Mouse (Mus musculus): ENCODE data around the gene 1700042G07Rik. TPM values are rescaled to one million over a fixed set of nuclear protein-coding genes. Genes with fewer than 3 reads are reported as not detected.

Gene 1700042G07Rik
- polyA plus RNA-seq, 1 experiment from 2014 or later, result not detected

DNA sequence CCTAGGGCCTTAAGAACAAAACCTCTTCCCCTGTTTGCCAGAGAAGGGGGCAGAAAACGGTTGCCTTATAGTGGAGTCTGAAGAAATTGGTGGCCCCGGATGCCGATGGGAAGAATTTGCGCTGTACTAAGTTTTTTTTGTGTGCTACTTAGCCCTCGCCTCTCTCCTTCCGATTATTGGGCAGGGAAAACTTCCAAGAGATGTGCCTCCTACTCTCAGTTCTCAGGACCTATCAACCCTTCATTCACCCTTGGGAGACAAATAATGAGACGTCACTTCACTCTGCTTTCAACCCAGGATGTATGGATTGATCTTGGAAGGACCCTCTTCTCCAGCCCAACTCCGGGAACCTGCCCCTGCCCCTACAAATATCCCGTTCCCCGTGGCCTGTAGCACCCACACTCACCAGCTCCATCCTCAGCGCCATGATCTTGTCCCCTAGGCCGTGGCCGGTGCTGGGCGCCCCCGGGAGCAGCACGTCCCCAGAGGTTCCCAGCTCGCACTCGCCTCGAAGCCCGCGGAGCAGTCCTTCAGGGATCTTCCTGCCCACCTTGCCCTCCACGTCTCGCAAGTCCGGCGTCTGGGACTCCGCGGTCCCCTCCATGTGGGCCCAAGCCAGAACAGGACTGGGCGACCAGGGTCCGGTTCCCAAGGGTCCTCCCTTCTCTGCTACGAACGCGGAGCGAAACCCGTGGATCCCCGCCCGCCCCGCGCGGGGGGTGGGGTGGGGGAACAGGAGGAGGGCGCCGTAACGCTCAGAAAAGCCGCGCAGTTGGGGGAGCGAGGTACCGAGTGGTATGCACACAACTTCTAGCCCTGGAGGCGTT is 29.1 kb upstream of the 1700042G07Rik start:
- H3K27me3 ChIP-seq (replicated peaks), result peaks cover 55% of the 10 kb centered on the region
- H3K9ac ChIP-seq, result peak overlapping the region; percentile 61
- H3K4me1 ChIP-seq, result peaks cover 12% of the 10 kb centered on the region
- 0 out of 2 replicates have a peak, but pooled peaks cover 3% of the 10 kb centered on the region for H3K9me3 ChIP-seq (replicated peaks)
- no peak overlapping the region for H3K27ac ChIP-seq
- peak overlapping the region; percentile 82 for H3K4me2 ChIP-seq
- no peaks in the 10 kb centered on the region for H3K36me3 ChIP-seq
- WGBS (ENCODE audit: insufficient replicate concordance), result 2% methylated on average over 47 of the region's 47 CpGs
- ATAC-seq, result peak; percentile 58
- H3K4me3 ChIP-seq, result peak overlapping the region; percentile 61

DNA sequence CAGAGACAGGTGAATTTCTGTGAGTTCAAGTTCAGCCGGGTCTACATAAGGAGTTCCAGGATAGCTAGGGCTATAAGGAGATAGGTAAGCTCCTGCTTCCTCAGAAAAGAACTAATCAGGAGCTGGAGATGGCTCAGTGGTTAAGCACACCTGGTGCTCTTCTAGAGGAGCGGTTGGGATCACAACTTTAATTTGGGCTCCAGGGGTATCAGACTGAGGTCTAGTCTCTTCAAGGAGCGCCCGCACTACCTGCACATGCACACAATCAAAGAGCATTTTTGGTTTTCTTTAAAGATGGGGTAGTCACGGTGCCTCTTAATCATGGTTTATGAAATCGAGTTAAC is 23.4 kb upstream of the 1700042G07Rik start:
- peak overlapping the region; percentile 92 for H3K4me2 ChIP-seq
- WGBS (ENCODE audit: insufficient replicate concordance), result 30% methylated on average over 6 of the region's 6 CpGs

DNA sequence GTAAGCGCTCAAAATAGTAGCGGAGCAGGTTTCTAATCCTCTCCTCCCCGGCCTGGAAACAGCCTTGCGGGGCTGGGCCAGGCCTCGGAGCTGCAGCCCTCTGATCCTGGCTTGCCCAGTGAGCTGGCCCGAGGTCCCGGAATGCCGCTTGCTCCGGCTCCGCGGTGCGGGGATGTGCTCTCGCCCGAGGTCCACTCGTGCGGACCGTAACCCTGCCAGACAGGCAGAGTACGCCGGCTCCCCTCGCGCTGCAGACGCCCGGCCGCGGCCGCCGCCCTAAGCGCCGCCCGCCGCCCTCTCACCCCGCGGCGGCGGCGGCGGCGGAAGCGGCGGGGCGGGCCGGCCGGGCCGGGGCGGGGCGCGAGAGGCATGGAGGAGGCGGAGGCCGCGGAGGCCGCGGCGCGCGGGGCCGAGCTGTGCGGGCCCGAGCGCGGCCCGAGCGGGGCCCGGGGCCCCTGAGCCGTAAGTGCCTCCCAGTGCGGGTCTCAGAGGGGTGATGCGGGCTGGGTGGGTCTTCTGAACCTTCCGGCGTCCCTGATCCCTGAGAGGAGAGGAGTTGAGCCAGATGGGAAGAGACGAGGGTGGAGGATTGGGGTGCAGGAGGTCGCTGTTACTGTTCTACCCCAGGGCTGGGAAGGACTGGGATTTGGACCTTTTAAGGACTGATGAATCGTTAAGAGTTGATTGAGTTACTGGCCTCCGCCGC is 22.9 kb upstream of the 1700042G07Rik start:
- Histone ChIP-seq H3K4me3 (peak overlapping the region; percentile 74), H3K9ac (peak overlapping the region; percentile 91), H3K36me3 (peaks cover 36% of the 10 kb centered on the region), H3K27me3 (replicated peaks) (peaks cover 5% of the 10 kb centered on the region), H3K9me3 (replicated peaks) (0 out of 2 replicates have a peak, but pooled peaks cover 3% of the 10 kb centered on the region), H3K27ac (peak overlapping the region; percentile 84), H3K4me1 (peaks cover 26% of the 10 kb centered on the region), H3K4me2 (peak overlapping the region; percentile 92)
- WGBS (ENCODE audit: insufficient replicate concordance), result under 1% methylated on average over 69 of the region's 73 CpGs
- peak; percentile 95 for ATAC-seq

More for the DNA sequence above, 23.4 kb upstream of the 1700042G07Rik start:
- no peak for ATAC-seq
- 0 out of 2 replicates have a peak, but pooled peaks cover 3% of the 10 kb centered on the region for H3K9me3 ChIP-seq (replicated peaks)
- H3K9ac ChIP-seq, result peak overlapping the region; percentile 91
- peak overlapping the region; percentile 74 for H3K4me3 ChIP-seq
- H3K27me3 ChIP-seq (replicated peaks), result peaks cover 10% of the 10 kb centered on the region
- peaks cover 31% of the 10 kb centered on the region for H3K36me3 ChIP-seq
- H3K4me1 ChIP-seq, result peaks cover 27% of the 10 kb centered on the region
- peak overlapping the region; percentile 84 for H3K27ac ChIP-seq

DNA sequence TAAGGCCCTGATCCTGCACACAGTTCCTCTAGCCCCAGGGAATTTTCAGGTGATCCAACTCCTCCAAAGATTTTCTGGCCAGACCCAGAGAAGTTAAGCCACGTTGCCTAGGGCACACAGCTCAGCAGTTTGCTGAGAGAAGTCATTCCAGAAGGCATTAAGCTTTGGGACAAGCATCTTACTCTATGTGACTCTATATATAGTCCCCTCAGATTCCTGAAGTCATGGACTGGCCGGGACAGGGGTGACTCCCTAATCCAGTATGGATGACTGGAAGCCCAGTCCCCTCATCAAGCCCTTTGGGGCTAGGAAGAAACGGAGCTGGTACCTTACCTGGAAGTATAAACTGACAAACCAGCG is 22.3 kb upstream of the 1700042G07Rik start:
- H3K9ac ChIP-seq, result peak overlapping the region; percentile 86
- H3K27ac ChIP-seq, result peak overlapping the region; percentile 66
- WGBS (ENCODE audit: insufficient replicate concordance), result 28% methylated on average over 4 of the region's 4 CpGs

DNA sequence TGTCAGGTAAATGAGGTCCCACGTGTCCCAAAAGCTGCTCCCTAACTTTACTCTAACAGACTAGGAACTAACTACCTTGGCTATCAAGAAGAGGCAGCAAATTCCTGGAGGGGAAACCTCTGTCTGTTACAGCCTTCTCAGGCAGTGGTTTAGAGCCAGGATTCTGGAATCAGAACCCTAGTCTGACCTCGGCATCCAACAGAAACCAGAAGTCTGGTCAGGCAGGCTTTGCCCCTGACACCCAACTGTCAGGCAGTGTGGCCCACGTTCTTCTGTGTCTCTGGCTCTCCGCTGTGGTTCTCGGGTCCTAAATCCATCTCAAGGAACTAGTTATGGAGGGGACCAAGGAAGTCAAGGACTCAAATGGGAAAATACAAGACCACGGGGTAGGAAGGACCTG is 21.9 kb upstream of the 1700042G07Rik start, which contains the start of gene Lurap1:
Gene Lurap1 (minus strand): TSS at position 101 of the 400 bp plus-strand sequence.
- Histone ChIP-seq H3K4me2 (peak within 1 kb of the TSS; percentile 92), H3K27ac (peak within 1 kb of the TSS; percentile 84), H3K36me3 (peaks cover 46% of the 10 kb centered on the region), H3K27me3 (replicated peaks) (no peaks in the 10 kb centered on the region; the same call in 1 of the 2 replicates), H3K4me1 (peaks cover 26% of the 10 kb centered on the region), H3K4me3 (peak within 1 kb of the TSS; percentile 74), H3K9me3 (replicated peaks) (0 out of 2 replicates have a peak, but pooled peaks cover 3% of the 10 kb centered on the region), H3K9ac (peak within 1 kb of the TSS; percentile 91)
- WGBS (ENCODE audit: insufficient replicate concordance), result 65% methylated on average over 6 of the region's 6 CpGs
- ATAC-seq, result no peak

More for the DNA sequence above, 22.3 kb upstream of the 1700042G07Rik start:
- peak overlapping the region; percentile 74 for H3K4me3 ChIP-seq
- H3K4me2 ChIP-seq, result peak overlapping the region; percentile 92
- no peaks in the 10 kb centered on the region; the same call in 1 of the 2 replicates for H3K27me3 ChIP-seq (replicated peaks)
- ATAC-seq, result no peak
- H3K36me3 ChIP-seq, result peaks cover 42% of the 10 kb centered on the region
- peaks cover 26% of the 10 kb centered on the region for H3K4me1 ChIP-seq
- H3K9me3 ChIP-seq (replicated peaks), result 0 out of 2 replicates have a peak, but pooled peaks cover 3% of the 10 kb centered on the region

DNA sequence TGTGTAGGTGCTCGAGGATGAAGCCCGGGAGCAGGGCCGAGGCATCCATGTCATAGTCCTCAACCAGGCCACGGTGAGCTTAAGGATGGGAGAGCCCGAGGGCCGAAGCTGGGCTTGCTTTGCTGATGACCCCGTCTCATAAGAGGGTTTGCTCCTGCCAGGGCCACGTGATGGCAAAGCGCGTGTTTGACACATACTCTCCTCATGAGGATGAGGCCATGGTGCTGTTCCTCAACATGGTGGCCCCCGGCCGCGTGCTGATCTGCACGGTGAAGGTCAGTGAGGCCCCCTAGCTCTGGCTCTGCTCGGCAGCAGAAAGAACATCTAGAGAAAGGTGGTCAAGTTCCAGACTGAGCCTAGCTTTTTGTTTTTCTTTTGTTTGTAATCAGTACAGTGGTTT is 20.5 kb upstream of the 1700042G07Rik start:
- Histone ChIP-seq H3K27me3 (replicated peaks) (no peaks in the 10 kb centered on the region; the same call in 1 of the 2 replicates), H3K4me3 (no peak overlapping the region), H3K4me2 (no peak overlapping the region), H3K36me3 (peaks cover 60% of the 10 kb centered on the region), H3K9me3 (replicated peaks) (no peaks in the 10 kb centered on the region), H3K9ac (no peak overlapping the region), H3K27ac (no peak overlapping the region), H3K4me1 (peaks cover 26% of the 10 kb centered on the region)
- no peak for ATAC-seq
- WGBS (ENCODE audit: insufficient replicate concordance), result 87% methylated on average over 15 of the region's 15 CpGs

DNA sequence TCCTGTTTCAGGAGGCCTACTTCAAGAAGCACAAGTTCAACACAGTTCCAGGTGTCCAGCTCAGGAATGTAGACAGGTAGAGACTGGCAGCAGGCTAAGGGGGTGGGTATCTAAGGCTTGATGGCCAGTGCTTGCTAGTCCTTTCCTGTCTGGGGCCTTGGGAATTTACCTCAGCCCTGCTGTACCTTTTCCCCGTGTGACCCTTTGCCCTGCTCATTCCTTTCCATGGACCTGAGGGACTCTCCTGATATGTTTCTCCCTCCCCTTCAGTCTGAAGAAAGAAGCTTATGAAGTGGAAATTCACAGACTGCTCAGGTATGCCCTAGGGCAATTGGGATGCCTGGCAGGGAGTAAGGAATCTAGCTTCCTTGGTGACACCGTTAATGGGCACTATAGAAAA is 15.3 kb upstream of the 1700042G07Rik start:
- Histone ChIP-seq H3K9me3 (replicated peaks) (no peaks in the 10 kb centered on the region), H3K9ac (no peak overlapping the region), H3K27me3 (replicated peaks) (no peaks in the 10 kb centered on the region), H3K4me3 (no peak overlapping the region), H3K27ac (no peak overlapping the region), H3K4me1 (peaks cover 11% of the 10 kb centered on the region), H3K4me2 (no peak overlapping the region), H3K36me3 (peaks cover 70% of the 10 kb centered on the region)
- no peak for ATAC-seq
- WGBS (ENCODE audit: insufficient replicate concordance), result 84% methylated on average over 2 of the region's 2 CpGs

DNA sequence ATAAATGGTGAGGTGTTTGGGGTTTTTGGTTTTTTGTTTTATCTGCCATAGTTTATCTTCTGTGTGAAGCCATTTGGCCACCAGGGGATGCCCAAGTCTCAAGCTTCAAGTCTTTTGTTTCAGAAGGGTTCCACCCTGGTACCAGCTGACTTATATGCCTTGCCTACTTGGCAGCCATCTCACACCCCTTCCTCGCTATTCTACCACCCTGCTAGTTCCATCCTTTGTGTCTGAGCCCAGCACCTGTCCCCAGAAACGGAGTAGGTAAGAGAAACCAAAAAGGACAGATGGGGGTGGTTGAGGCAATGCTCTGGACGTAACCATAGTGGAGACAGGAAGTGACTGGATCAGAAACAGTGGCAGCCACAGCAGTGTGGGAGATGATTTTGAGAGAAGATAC is 13.3 kb upstream of the 1700042G07Rik start:
- H3K4me2 ChIP-seq, result no peak overlapping the region
- peaks cover 50% of the 10 kb centered on the region for H3K36me3 ChIP-seq
- ATAC-seq, result 0 out of 2 replicates have a peak, but pooled peaks have one; percentile 24
- H3K9ac ChIP-seq, result no peak overlapping the region
- H3K9me3 ChIP-seq (replicated peaks), result no peaks in the 10 kb centered on the region
- no peaks in the 10 kb centered on the region for H3K27me3 ChIP-seq (replicated peaks)
- no peak overlapping the region for H3K4me3 ChIP-seq
- peaks cover 13% of the 10 kb centered on the region for H3K4me1 ChIP-seq
- H3K27ac ChIP-seq, result no peak overlapping the region
- WGBS (ENCODE audit: insufficient replicate concordance), result 50% methylated on average over 3 of the region's 3 CpGs

DNA sequence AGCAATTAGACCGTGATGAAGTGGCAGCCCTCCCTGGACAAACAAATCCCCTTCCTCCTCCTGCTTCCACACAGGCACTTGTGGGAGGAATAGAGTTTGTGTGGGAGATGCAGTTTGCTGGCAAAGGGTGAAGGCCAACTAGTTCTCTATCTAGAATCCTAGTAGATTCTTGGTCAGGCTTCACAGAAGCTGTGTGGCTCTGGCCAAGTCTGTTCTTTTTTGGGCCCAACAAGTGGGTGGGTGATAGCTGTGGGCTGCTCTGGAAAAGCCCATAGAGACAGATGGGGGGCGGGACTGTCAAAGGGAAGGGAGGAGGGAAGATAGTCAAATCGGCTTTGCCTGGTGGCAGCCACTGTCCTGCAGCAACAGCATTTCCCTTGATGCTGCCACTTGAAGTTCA is 12.4 kb upstream of the 1700042G07Rik start:
- H3K4me3 ChIP-seq, result no peak overlapping the region
- no peak for ATAC-seq
- H3K4me2 ChIP-seq, result no peak overlapping the region
- H3K9me3 ChIP-seq (replicated peaks), result no peaks in the 10 kb centered on the region
- peaks cover 41% of the 10 kb centered on the region for H3K36me3 ChIP-seq
- WGBS (ENCODE audit: insufficient replicate concordance), result 60% methylated on average over 3 of the region's 3 CpGs
- H3K27ac ChIP-seq, result no peak overlapping the region
- H3K27me3 ChIP-seq (replicated peaks), result no peaks in the 10 kb centered on the region
- H3K9ac ChIP-seq, result no peak overlapping the region
- H3K4me1 ChIP-seq, result peaks cover 14% of the 10 kb centered on the region

DNA sequence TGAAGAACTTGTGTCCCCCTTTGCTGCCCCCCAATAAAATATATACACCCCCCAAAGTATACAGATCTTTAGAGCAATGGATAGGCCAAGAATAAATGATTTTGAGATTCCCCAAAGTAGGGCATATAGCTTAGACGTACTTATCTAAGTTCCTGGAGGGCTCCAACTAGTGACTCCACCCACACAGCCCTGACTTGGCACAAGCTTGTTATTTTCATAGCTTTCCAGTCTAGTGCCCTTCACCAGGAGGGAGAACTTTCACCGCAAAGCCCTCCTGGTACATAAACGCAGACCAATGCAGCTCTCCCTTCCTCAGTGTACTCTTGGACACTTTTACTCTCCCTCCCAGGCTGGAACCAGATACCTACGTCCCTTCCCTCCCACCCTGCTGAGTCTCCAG is 11.0 kb upstream of the 1700042G07Rik start:
- Histone ChIP-seq H3K9me3 (replicated peaks) (no peaks in the 10 kb centered on the region), H3K4me3 (no peak overlapping the region), H3K27ac (no peak overlapping the region), H3K27me3 (replicated peaks) (peaks cover under 1% of the 10 kb centered on the region; the same call in 1 of the 2 replicates), H3K9ac (no peak overlapping the region), H3K4me1 (peaks cover 20% of the 10 kb centered on the region), H3K36me3 (peaks cover 27% of the 10 kb centered on the region), H3K4me2 (no peak overlapping the region)
- 66% methylated on average over 4 of the region's 4 CpGs for WGBS (ENCODE audit: insufficient replicate concordance)
- peak; percentile 56; the same call in 1 of the 2 replicates for ATAC-seq

DNA sequence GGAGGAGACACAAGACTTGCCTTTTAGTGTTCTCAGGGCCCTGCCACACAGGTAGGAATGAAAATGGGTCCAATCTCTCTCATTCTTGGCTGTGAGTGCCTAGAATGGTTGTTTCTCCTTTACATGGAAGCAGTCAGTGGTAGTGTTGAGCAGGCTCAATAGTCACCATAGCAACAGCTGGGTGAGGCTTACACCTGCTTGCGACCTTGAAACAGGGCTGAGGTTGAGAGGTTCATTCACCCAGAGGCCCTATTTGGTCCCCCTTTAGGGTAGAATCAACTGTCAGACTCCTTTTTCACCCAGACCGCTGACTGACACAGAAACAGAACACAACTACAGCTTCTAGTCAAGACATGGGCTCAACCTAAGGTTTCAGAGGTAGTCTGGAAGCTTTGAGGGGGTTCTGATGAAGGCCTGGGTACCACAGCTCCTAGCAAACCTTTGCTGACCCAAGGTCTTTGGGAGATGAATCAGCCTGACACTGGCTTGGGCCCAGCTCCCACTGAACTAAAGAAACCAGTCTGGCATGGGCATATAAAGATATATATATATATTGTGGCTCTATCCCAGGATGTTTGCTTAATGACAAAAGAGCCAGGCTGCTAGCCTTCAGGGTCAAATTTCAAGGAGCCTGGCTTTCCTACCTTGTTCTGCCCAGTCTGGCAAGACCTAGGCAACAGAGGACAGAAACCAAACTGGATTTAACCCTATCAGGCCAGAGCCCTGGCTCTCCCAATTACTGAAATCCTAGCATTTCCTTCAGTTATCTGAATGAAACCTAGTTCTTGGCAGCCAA is 8.2 kb upstream of the 1700042G07Rik start:
- no peak overlapping the region for H3K9ac ChIP-seq
- 74% methylated on average over 2 of the region's 2 CpGs for WGBS (ENCODE audit: insufficient replicate concordance)
- H3K27me3 ChIP-seq (replicated peaks), result peaks cover 5% of the 10 kb centered on the region; the same call in 1 of the 2 replicates
- no peak overlapping the region for H3K4me3 ChIP-seq
- H3K4me1 ChIP-seq, result peaks cover 25% of the 10 kb centered on the region
- H3K27ac ChIP-seq, result no peak overlapping the region
- H3K4me2 ChIP-seq, result no peak overlapping the region
- H3K36me3 ChIP-seq, result peaks cover 1% of the 10 kb centered on the region; the same call in 1 of the 2 replicates
- H3K9me3 ChIP-seq (replicated peaks), result no peaks in the 10 kb centered on the region
- ATAC-seq, result no peak
